Mouse (Mus musculus): Measurements from ENCODE around the gene Scgb1b15.
"Not testable (repeated sequence)": the region's sequence is repeated elsewhere in the genome, so short reads cannot be mapped to it uniquely, and the experiment has no call there.

GRCm38 (mm10) chr7:32836254-32836653, at the start of gene Scgb1b15:
- not testable (repeated sequence) for TF ChIP-seq ZC3H11A (IDR thresholded peaks at IDR 0.05; ENCODE audit: borderline replicate concordance, low read depth, low read length); CHD2 (IDR thresholded peaks at IDR 0.05; ENCODE audit: low read depth, low read length); HCFC1 (IDR thresholded peaks at IDR 0.05; ENCODE audit: borderline replicate concordance, insufficient read depth, low read length); MAFK (IDR thresholded peaks at IDR 0.05; ENCODE audit: insufficient read depth, low read depth, low read length)

Data from ES-E14 (cell line).